ENCODE assay signal across 8 mouse cellular contexts in the genomic region with DNA sequence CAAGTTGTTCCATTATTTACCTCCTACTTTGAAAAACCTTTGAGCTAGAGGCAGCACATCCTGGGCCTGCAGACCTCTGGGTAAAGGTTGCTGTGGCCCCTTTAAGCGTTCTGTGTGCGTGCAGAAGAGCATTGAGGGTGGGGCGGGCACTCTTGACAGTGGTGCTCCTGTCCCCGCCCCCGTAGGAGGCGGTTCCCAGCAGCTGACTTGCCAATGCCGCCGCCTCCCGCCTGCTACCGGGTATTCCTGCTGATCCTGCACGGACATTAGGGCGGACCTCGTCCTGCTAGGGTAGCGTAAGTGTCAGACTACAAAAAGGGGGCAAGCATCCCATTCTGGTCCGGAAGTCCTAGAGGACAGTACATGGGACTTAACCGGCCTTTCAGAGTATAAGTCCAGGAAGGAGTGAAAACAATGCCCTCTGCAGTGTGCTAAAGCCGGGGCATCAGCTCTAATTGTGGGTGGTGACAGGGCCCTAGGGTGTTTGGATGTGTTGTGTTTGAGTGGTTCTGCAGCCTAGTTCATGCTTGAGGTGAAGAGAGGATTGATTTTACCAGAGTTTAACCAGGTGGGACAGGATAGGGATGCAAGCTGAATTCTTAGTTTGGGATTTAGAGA. TPM values are rescaled to one million over a fixed set of nuclear protein-coding genes. Genes with fewer than 3 reads are reported as not detected.
DNase-seq lines count a peak whose midpoint lies in the region; ATAC-seq lines count a peak whose summit lies in the region.

No protein-coding gene starts in this region.

- H3K4me1 ChIP-seq in forebrain, embryonic 12.5 days, result peaks cover 15% of the 10 kb centered on the region
- peaks cover 11% of the 10 kb centered on the region for H3K4me1 ChIP-seq in heart, embryonic 16.5 days (ENCODE audit: control insufficient read depth, insufficient read depth, low read length)
- peaks cover 30% of the 10 kb centered on the region for H3K4me1 ChIP-seq in liver, embryonic 13.5 days (replicated peaks)
- H3K4me1 ChIP-seq in stomach, embryonic 14.5 days (ENCODE audit: control insufficient read depth, insufficient read depth, low read length), result 0 out of 2 replicates have a peak, but pooled peaks cover 5% of the 10 kb centered on the region

- peak overlapping the region; percentile 38 for H3K9ac ChIP-seq in forebrain, embryonic 12.5 days
- H3K9ac ChIP-seq in heart, embryonic 16.5 days (ENCODE audit: low read length), result peak overlapping the region; percentile 66
- peak overlapping the region; percentile 61 for H3K9ac ChIP-seq in liver, embryonic 13.5 days
- 0 out of 2 replicates have a peak overlapping the region, but pooled peaks have one; percentile 22 for H3K9ac ChIP-seq in stomach, embryonic 14.5 days (replicated peaks; ENCODE audit: low read depth, low read length)

- WGBS in forebrain, embryonic 12.5 days, result 5% methylated on average over 17 of the region's 17 CpGs
- WGBS in heart, embryonic 16.5 days, result 2% methylated on average over 17 of the region's 17 CpGs
- WGBS in liver, embryonic 13.5 days (ENCODE audit: insufficient replicate concordance), result 5% methylated on average over 17 of the region's 17 CpGs
- 6% methylated on average over 17 of the region's 17 CpGs for WGBS in stomach, embryonic 14.5 days

- DNase-seq in CD4-positive helper T cell, adult 2 months (ENCODE audit: low read depth, low spot score), result peak; percentile 85
- peak; percentile 80 for DNase-seq in c-Kit-positive CD71-positive TER-119-positive erythroid progenitor cells, embryonic 14.5 days (ENCODE audit: low spot score)
- DNase-seq in kidney, postnatal 25 days, result peak; percentile 95 to 97
- peak; percentile 87 for DNase-seq in liver, embryonic 13.5 days
- peak; percentile 67 to 71 for DNase-seq in natural killer cell, adult 2 months (ENCODE audit: low spot score in 2 of 2)

- H3K27ac ChIP-seq in forebrain, embryonic 12.5 days, result no peak overlapping the region
- peak overlapping the region; percentile 83 for H3K27ac ChIP-seq in heart, embryonic 16.5 days (ENCODE audit: low read length)
- H3K27ac ChIP-seq in liver, embryonic 13.5 days, result no peak overlapping the region; the same call in 1 of the 2 replicates
- no peak overlapping the region for H3K27ac ChIP-seq in stomach, embryonic 14.5 days (ENCODE audit: low read length)

- peak; percentile 82; the same call in 1 of the 2 replicates for ATAC-seq in forebrain, embryonic 12.5 days (ENCODE audit: low FRiP score)
- ATAC-seq in heart, embryonic 16.5 days (replicated peaks; ENCODE audit: extremely low read depth, insufficient read depth, low FRiP score), result peak; percentile 98
- ATAC-seq in liver, embryonic 13.5 days (ENCODE audit: low read depth), result peak; percentile 99
- ATAC-seq in stomach, embryonic 14.5 days (ENCODE audit: insufficient number of reproducible peaks, insufficient read depth, low FRiP score, low read depth), result peak; percentile 96

- peak overlapping the region; percentile 33 for H3K4me3 ChIP-seq in forebrain, embryonic 12.5 days (replicated peaks)
- peak overlapping the region; percentile 63 for H3K4me3 ChIP-seq in heart, embryonic 16.5 days (ENCODE audit: low read length)
- H3K4me3 ChIP-seq in liver, embryonic 13.5 days (replicated peaks), result peak overlapping the region; percentile 57
- peak overlapping the region; percentile 31 for H3K4me3 ChIP-seq in stomach, embryonic 14.5 days (ENCODE audit: low read depth, low read length)

- peak overlapping the region; percentile 54 for H3K4me2 ChIP-seq in forebrain, embryonic 12.5 days
- peak overlapping the region; percentile 66 for H3K4me2 ChIP-seq in heart, embryonic 16.5 days (ENCODE audit: low read depth, low read length)
- H3K4me2 ChIP-seq in liver, embryonic 13.5 days, result peak overlapping the region; percentile 83
- peak overlapping the region; percentile 51 for H3K4me2 ChIP-seq in stomach, embryonic 14.5 days (replicated peaks; ENCODE audit: low read depth, low read length)

- no peaks in the 10 kb centered on the region for H3K27me3 ChIP-seq in forebrain, embryonic 12.5 days
- no peaks in the 10 kb centered on the region for H3K27me3 ChIP-seq in heart, embryonic 16.5 days (ENCODE audit: control insufficient read depth, insufficient read depth, low read length)
- no peaks in the 10 kb centered on the region for H3K27me3 ChIP-seq in liver, embryonic 13.5 days
- no peaks in the 10 kb centered on the region for H3K27me3 ChIP-seq in stomach, embryonic 14.5 days (ENCODE audit: control insufficient read depth, insufficient read depth, low read length)

- H3K9me3 ChIP-seq in forebrain, embryonic 12.5 days, result no peaks in the 10 kb centered on the region
- no peaks in the 10 kb centered on the region for H3K9me3 ChIP-seq in heart, embryonic 16.5 days (replicated peaks; ENCODE audit: control insufficient read depth, low read length)
- no peaks in the 10 kb centered on the region for H3K9me3 ChIP-seq in liver, embryonic 13.5 days (replicated peaks)
- H3K9me3 ChIP-seq in stomach, embryonic 14.5 days (ENCODE audit: control insufficient read depth, low read depth, low read length), result no peaks in the 10 kb centered on the region

- peaks cover 5% of the 10 kb centered on the region for H3K36me3 ChIP-seq in forebrain, embryonic 12.5 days (replicated peaks)
- H3K36me3 ChIP-seq in heart, embryonic 16.5 days (ENCODE audit: control insufficient read depth, insufficient read depth), result no peaks in the 10 kb centered on the region
- peaks cover 5% of the 10 kb centered on the region; the same call in 1 of the 2 replicates for H3K36me3 ChIP-seq in liver, embryonic 13.5 days
- no peaks in the 10 kb centered on the region for H3K36me3 ChIP-seq in stomach, embryonic 14.5 days (ENCODE audit: control insufficient read depth, insufficient read depth, low read length)

RNA-seq across cellular contexts. Expression of a gene that starts 11.1 kb away (rescaled TPM):
- polyA plus RNA-seq in forebrain, embryonic 12.5 days (2016; fragmentation: Nextera tagmentation; extraction: Ambion mirVana), result 174 and 179 TPM in 2 replicates
- 61.1 and 63.6 TPM in 2 replicates for polyA plus RNA-seq in heart, embryonic 16.5 days (2015; fragmentation: Nextera tagmentation; extraction: Ambion mirVana)
- polyA plus RNA-seq in liver, embryonic 13.5 days (2015; fragmentation: Nextera tagmentation; extraction: Ambion mirVana), result 47.8 and 52.8 TPM in 2 replicates
- polyA plus RNA-seq in stomach, embryonic 14.5 days (2014; fragmentation: Nextera tagmentation; extraction: Ambion mirVana), result 99.3 and 99.9 TPM in 2 replicates
